Mouse (Mus musculus): Measurements from ENCODE around the gene Zfp616. TPM values are rescaled to one million over a fixed set of nuclear protein-coding genes. Genes with fewer than 3 reads are reported as not detected.

Gene Zfp616
- 7.3 TPM for polyA plus RNA-seq (2014; fragmentation: Illumina TruSeq; extraction: RNeasy Lipid Tissue Mini Kit (QIAGEN cat#74804))

DNA sequence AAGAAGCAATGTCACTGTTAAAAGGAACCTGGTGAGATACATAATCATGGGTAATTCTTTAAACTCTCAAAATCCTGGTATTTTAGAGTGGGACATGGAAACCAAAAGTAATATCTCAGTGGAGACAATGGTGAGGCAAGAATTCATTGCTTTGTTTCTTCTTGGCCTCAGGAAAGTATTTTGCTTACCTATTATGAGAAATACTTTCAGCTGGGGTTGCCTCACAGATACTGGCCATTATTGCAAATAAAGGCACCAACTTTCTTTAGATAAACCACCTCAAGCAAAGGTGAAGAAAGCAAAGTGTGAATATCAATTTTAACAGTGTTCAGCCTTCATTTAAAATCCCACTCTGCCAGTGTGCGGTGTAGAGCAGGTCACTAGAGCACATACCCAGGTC is at the start of gene Zfp616:
Gene Zfp616 (plus strand): TSS at position 301 of the 400 bp plus-strand sequence.

GRCm38 (mm10) chr11:74056451-74056850 is 13.3 kb upstream of the Zfp616 start, which contains the start of the genes Olfr139 and Olfr399:
Gene Olfr139 (minus strand): TSS chr11:74056551.
Gene Olfr399 (minus strand): TSS chr11:74056615.

GRCm38 (mm10) chr11:74113412-74113811 is 43.7 kb downstream of the Zfp616 start, which contains the start of gene Olfr401:
Gene Olfr401 (plus strand): TSS chr11:74113712.

Other genes starting within 250 kb of the Zfp616 start
- gene Olfr393, start 218.5 kb upstream of the Zfp616 start, polyA plus RNA-seq (2014; fragmentation: Illumina TruSeq; extraction: RNeasy Lipid Tissue Mini Kit (QIAGEN cat#74804)) = not detected
- not detected for gene Olfr394, start 179.2 kb upstream of the Zfp616 start, polyA plus RNA-seq (2014; fragmentation: Illumina TruSeq; extraction: RNeasy Lipid Tissue Mini Kit (QIAGEN cat#74804))
- not detected for gene Olfr395, start 160.7 kb upstream of the Zfp616 start, polyA plus RNA-seq (2014; fragmentation: Illumina TruSeq; extraction: RNeasy Lipid Tissue Mini Kit (QIAGEN cat#74804))
- gene Olfr23, start 133.3 kb upstream of the Zfp616 start, polyA plus RNA-seq (2014; fragmentation: Illumina TruSeq; extraction: RNeasy Lipid Tissue Mini Kit (QIAGEN cat#74804)) = not detected
- not detected for gene Olfr397, start 109.1 kb upstream of the Zfp616 start, polyA plus RNA-seq (2014; fragmentation: Illumina TruSeq; extraction: RNeasy Lipid Tissue Mini Kit (QIAGEN cat#74804))
- not detected for gene Olfr398, start 79.5 kb upstream of the Zfp616 start, polyA plus RNA-seq (2014; fragmentation: Illumina TruSeq; extraction: RNeasy Lipid Tissue Mini Kit (QIAGEN cat#74804))
- gene Olfr139, start 13.4 kb upstream of the Zfp616 start, polyA plus RNA-seq (2014; fragmentation: Illumina TruSeq; extraction: RNeasy Lipid Tissue Mini Kit (QIAGEN cat#74804)) = not detected
- gene Olfr399, start 13.3 kb upstream of the Zfp616 start, polyA plus RNA-seq (2014; fragmentation: Illumina TruSeq; extraction: RNeasy Lipid Tissue Mini Kit (QIAGEN cat#74804)) = not detected
- not detected for gene Olfr401, start 43.8 kb downstream of the Zfp616 start, polyA plus RNA-seq (2014; fragmentation: Illumina TruSeq; extraction: RNeasy Lipid Tissue Mini Kit (QIAGEN cat#74804))
- gene Olfr402, start 83.6 kb downstream of the Zfp616 start, polyA plus RNA-seq (2014; fragmentation: Illumina TruSeq; extraction: RNeasy Lipid Tissue Mini Kit (QIAGEN cat#74804)) = not detected
- not detected for gene Olfr403, start 116.3 kb downstream of the Zfp616 start, polyA plus RNA-seq (2014; fragmentation: Illumina TruSeq; extraction: RNeasy Lipid Tissue Mini Kit (QIAGEN cat#74804))
- not detected for gene Olfr43, start 141.4 kb downstream of the Zfp616 start, polyA plus RNA-seq (2014; fragmentation: Illumina TruSeq; extraction: RNeasy Lipid Tissue Mini Kit (QIAGEN cat#74804))
- gene Olfr406, start 189.9 kb downstream of the Zfp616 start, polyA plus RNA-seq (2014; fragmentation: Illumina TruSeq; extraction: RNeasy Lipid Tissue Mini Kit (QIAGEN cat#74804)) = not detected
- gene Olfr59, start 213.8 kb downstream of the Zfp616 start, polyA plus RNA-seq (2014; fragmentation: Illumina TruSeq; extraction: RNeasy Lipid Tissue Mini Kit (QIAGEN cat#74804)) = not detected